Mouse (Mus musculus) macrophage (primary cell): Measurements from ENCODE around the gene Sec14l1. TPM values are rescaled to one million over a fixed set of nuclear protein-coding genes. Genes with fewer than 3 reads are reported as not detected.

Source experiments
- H3K27ac ChIP-seq: fragments of 350-480 bp; formaldehyde crosslinking; 2 replicates; pipeline ENCODE4 v1.9.0; 2021
- H3K36me3 ChIP-seq: fragments of 350-480 bp; formaldehyde crosslinking; 2 replicates; pipeline ENCODE4 v1.9.0; 2021; ENCODE audit errors: inconsistent target
- H3K4me3 ChIP-seq: fragments of 350-480 bp; formaldehyde crosslinking; 2 replicates; pipeline ENCODE4 v1.9.0; 2021; ENCODE audit errors: inconsistent target
- H3K79me2 ChIP-seq: fragments of 350-480 bp; formaldehyde crosslinking; 2 replicates; pipeline ENCODE4 v1.9.0; 2021; ENCODE audit errors: inconsistent target
- WGBS: methylation state at CpG from one replicate; pipeline ENCODE4 v1.1.7; 2026; ENCODE audit warnings: inconsistent platforms; ENCODE audit not compliant: missing documents; 5-methylcytosine and 5-hydroxymethylcytosine counted together
- polyA plus RNA-seq: library from polyadenylated mRNA; stranded (reverse); fragments of 250-400 nt; gene quantifications from 3 replicates; pipeline ENCODE4 v1.2.4, GENCODE M21; 2018; ENCODE audit warnings: inconsistent platforms

Gene Sec14l1
- polyA plus RNA-seq, 1 experiment from 2014 or later, result 81.5 TPM

DNA sequence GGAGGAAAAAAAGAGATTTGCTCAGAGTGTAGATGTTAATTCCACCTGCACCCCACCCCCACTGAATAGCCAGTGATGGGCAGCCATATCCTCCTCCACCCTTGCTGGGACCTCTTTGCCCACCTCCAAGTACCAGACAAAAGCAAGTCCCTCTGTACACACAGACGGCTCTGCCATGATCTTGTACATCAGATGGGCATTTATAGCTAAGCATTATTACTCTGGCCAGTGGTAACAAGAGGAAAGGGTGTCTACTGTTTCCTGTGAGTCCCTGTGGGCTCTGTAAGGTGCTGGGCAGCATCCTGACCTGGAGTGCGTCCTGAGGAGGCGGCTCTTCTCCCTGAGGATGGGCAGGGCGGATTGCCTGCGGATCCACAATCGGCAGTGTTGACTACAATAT, 7.0 kb downstream of the Sec14l1 start:
- Histone ChIP-seq H3K4me3 (no peak overlapping the region), H3K36me3 (peaks cover 53% of the 10 kb centered on the region), H3K27ac (no peak overlapping the region), H3K79me2 (peaks cover 93% of the 10 kb centered on the region)
- WGBS, result 95% methylated on average over 6 of the region's 6 CpGs

- Histone ChIP-seq H3K4me3 (no peak overlapping the region), H3K27ac (no peak overlapping the region), H3K79me2 (peaks cover 93% of the 10 kb centered on the region), H3K36me3 (peaks cover 58% of the 10 kb centered on the region)
- WGBS, result 95% methylated on average over 17 of the region's 17 CpGs
Observed at GRCm38 (mm10) chr11:117123418-117124085, 8.6 kb downstream of the Sec14l1 start.

GRCm38 (mm10) chr11:117124539-117124938, 9.6 kb downstream of the Sec14l1 start:
- 94% methylated on average over 10 of the region's 10 CpGs for WGBS

GRCm38 (mm10) chr11:117127250-117127837, 12.4 kb downstream of the Sec14l1 start:
- 95% methylated on average over 13 of the region's 13 CpGs for WGBS
- Histone ChIP-seq H3K36me3 (peaks cover 65% of the 10 kb centered on the region), H3K27ac (no peak overlapping the region), H3K4me3 (no peak overlapping the region), H3K79me2 (peaks cover 100% of the 10 kb centered on the region)

More at GRCm38 (mm10) chr11:117124539-117124938, 9.6 kb downstream of the Sec14l1 start:
- H3K79me2 ChIP-seq, result peaks cover 100% of the 10 kb centered on the region
- peaks cover 67% of the 10 kb centered on the region for H3K36me3 ChIP-seq
- no peak overlapping the region for H3K4me3 ChIP-seq
- H3K27ac ChIP-seq, result no peak overlapping the region

DNA sequence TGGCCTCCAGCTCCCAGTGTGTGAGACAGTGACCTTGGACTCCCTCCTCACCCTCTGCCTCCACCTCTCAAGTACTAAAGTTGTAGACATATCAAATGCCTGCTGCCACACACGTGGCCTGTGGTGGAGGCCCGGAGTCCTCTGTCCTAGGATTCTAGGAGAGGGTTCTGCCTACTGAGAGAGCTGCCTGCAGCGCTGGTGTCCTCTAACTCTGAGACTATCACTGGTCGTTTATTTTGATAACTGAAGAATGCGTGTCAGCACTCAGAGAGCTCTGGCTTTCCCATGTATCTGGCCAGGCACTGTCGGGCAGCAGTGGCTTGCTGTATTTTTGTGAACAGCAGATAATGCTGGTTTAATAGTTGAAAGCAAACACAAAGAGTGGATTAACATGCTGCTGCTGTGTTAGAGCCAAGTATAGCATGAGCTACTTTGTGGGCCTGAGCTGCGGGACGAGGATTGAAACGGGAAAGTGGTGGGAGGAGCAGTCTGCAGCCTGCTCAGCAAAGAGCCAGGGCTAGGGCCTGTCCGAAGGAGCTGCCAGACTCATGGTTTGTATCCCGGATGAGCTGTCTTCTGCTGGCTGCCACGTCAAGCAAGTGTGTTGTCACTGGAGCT, 13.1 kb downstream of the Sec14l1 start:
- peaks cover 100% of the 10 kb centered on the region for H3K79me2 ChIP-seq
- no peak overlapping the region for H3K27ac ChIP-seq
- H3K36me3 ChIP-seq, result peaks cover 59% of the 10 kb centered on the region; the same call in 1 of the 2 replicates
- WGBS, result 96% methylated on average over 12 of the region's 12 CpGs
- no peak overlapping the region for H3K4me3 ChIP-seq

DNA sequence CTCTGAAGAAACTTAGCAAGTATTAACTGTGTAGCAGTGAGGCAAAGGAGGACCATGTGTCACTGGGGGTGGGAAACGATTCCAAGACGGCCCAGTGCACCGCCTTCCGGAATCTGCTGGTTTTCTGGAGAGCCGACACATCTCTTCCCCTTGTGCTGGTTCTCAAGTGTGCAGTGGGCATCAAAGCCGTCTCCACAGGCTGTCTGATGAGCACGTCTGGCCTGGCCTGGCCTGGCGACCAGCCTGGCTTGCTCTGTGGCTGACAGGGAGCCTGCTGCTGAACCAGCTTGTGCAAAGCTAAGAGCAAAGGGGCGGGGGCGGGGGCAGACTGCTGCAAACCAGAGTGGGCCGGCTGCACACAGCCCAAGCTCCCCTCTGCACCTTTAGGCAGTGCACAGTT, 14.5 kb downstream of the Sec14l1 start:
- Histone ChIP-seq H3K79me2 (peaks cover 100% of the 10 kb centered on the region), H3K36me3 (peaks cover 54% of the 10 kb centered on the region; the same call in 1 of the 2 replicates), H3K27ac (no peak overlapping the region), H3K4me3 (no peak overlapping the region)
- 97% methylated on average over 11 of the region's 11 CpGs for WGBS

DNA sequence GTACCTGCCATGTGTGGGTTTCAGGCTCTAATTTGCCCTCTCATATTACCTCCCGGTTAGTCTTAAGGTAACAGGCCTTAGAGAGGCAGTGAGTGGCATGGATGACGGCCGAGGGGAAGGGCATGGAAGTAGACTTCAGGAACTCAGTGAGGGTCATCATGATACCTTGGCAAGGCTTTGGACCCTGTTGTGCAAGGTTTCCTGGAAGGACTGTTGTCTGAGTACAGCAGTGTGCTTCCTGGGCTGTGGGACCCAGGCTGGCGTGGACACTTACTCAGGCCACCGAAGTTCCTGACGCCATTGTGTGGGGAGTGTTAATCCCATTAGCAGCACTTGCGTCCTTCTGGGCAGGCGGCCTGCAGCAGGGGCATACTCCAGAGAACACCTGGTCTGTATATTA, 15.1 kb downstream of the Sec14l1 start:
- Histone ChIP-seq H3K4me3 (no peak overlapping the region), H3K79me2 (peaks cover 100% of the 10 kb centered on the region), H3K27ac (no peak overlapping the region), H3K36me3 (peaks cover 54% of the 10 kb centered on the region; the same call in 1 of the 2 replicates)
- WGBS, result 89% methylated on average over 8 of the region's 8 CpGs

- Histone ChIP-seq H3K27ac (no peak overlapping the region), H3K36me3 (peaks cover 52% of the 10 kb centered on the region; the same call in 1 of the 2 replicates), H3K4me3 (no peak overlapping the region), H3K79me2 (peaks cover 100% of the 10 kb centered on the region)
- WGBS, result 95% methylated on average over 5 of the region's 5 CpGs
Observed at GRCm38 (mm10) chr11:117130888-117131287, 15.9 kb downstream of the Sec14l1 start.

DNA sequence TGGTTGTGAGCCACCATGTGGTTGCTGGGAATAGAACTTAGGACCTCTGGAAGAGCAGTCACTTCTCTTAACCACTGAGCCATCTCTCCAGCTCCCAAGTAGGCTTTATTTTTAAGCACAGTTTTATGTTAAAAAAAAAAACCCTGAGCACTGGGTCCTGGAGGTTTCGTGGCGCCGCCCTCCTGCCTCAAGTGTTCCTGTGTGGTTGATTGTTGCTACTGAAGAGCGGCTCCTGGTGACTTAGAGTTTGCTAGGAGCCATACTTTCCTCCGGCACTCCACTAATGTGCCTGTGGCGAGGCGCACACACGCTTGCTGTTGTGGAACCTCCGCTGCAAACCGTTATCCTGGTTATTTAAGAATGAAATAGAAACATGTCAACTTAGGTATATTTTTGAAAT, 16.5 kb downstream of the Sec14l1 start:
- Histone ChIP-seq H3K27ac (no peak overlapping the region), H3K36me3 (peaks cover 58% of the 10 kb centered on the region; the same call in 1 of the 2 replicates)
- 80% methylated on average over 10 of the region's 10 CpGs for WGBS

DNA sequence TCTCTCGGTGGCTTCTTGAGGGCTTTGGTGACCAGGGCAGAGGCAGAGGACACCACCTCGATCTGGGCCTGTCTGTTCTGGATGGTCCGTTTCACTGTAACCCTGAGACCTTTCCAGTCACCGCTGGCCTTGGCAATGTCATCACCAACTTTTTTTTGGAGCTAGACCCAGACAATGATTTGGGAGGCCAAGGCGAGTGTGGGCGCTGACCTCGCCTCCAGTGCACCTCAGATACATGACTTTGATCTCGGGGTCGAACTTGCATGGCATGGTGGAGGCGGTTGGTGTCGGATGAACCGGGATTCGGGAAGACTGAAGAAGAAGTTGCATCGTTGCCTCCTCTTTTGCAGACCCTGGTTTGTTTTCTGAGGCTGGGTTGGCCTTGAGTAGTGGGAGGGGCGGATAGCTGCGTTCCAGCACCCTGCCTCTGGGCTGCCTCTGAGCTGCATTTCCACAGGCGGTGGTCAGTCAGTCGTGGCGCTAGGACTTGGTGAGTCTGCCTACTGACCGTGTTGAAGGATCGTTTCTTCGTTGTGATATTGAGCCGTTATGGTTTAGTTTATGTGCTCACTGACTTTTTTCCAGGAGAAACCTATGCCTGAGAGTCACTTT, 19.9 kb downstream of the Sec14l1 start:
- Histone ChIP-seq H3K4me3 (no peak overlapping the region), H3K36me3 (peaks cover 36% of the 10 kb centered on the region; the same call in 1 of the 2 replicates), H3K79me2 (peaks cover 100% of the 10 kb centered on the region), H3K27ac (no peak overlapping the region)
- WGBS, result 95% methylated on average over 23 of the region's 23 CpGs

More for the DNA sequence above, 16.5 kb downstream of the Sec14l1 start:
- peaks cover 100% of the 10 kb centered on the region for H3K79me2 ChIP-seq
- H3K4me3 ChIP-seq, result no peak overlapping the region

DNA sequence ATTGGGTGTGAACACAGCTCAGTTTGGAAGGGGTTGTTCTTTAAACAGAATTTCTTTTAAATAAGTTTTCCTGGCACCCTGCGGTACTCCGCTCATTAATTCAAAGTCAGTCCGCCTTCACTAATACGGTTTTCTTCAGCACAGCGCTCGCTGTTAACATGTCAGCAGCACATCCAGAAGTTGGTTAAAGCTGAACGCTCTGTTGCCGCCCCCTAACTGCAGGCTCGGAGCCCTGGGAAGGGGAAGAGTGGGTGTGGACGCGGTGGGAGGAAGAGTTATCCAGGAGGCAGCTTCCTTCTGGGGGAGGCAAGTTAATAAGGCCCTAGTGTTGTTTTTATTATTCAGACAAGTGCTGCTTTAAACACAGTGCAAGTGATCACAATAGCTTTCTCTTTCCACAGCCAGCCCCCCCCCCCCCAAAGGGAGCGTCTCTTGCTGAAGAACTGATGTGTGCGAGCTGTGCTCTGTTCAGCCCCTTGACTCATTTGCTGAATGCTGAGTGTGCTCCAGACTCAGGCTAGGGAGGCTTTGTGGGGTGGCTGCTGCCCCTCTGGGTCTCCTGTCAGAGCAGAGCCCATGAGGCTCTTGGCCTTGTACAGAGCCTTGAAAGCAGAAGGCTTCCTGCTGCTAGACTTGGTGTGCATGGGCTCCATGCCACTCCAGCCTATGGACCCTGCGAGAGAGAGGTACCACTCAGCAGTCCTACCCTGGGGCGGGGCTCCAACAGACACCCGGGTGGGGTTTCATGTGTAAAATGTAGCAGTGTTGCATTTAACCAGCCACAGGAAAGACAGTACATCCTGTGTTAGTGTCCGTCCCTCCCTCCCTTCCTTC, 20.7 kb downstream of the Sec14l1 start:
- Histone ChIP-seq H3K27ac (no peak overlapping the region), H3K79me2 (peaks cover 100% of the 10 kb centered on the region), H3K4me3 (no peak overlapping the region), H3K36me3 (peaks cover 29% of the 10 kb centered on the region; the same call in 1 of the 2 replicates)
- WGBS, result 52% methylated on average over 16 of the region's 17 CpGs

DNA sequence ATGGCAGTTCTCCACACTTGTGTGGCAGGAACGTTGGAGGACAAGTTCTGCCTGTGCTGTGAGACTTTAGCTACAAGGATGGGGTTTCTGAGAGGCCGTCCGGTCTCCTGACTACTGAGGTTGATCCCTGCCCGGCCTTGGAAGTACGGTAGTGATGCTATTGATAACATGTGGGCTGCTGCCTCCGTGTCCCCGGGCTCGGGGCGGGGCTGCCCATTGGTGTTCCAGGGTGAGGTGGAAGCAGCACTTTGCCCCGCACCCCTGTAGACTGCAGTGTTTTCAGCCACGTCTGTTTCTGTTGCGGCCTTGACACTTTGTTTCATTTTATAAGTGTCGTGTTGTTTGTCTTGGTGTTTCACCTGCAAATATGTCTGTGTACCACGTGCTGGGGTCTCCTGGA, 21.9 kb downstream of the Sec14l1 start:
- WGBS, result 94% methylated on average over 14 of the region's 14 CpGs
- Histone ChIP-seq H3K79me2 (peaks cover 100% of the 10 kb centered on the region), H3K4me3 (no peak overlapping the region), H3K27ac (no peak overlapping the region), H3K36me3 (peaks cover 34% of the 10 kb centered on the region)

DNA sequence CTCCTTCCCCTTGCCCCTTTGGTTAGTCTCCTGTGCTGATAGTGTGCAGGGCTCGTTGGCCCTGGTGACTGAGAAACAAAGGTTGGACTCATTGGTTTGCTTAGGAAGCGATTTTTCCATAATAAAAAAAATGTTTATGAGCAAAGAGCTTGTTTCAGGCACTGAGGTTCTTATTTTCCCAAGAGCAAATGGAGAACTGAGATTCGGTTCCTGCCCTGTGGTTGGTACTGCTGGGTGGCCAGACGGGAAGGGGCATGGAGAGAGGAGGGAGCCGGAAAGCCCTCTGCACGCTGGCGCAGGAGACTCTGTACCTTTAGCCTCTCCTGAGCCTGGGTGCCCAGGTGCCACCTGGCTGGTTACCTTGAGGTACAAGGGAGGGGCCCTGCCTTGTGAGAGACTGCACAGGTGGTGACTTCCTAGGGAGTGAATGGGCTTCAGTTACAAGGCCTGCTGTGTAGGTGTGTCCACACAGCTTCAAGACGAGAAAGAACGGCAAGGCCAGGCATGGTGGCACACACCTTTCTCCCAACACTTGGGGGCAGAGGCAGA, 23.3 kb downstream of the Sec14l1 start:
- Histone ChIP-seq H3K79me2 (peaks cover 100% of the 10 kb centered on the region), H3K36me3 (peaks cover 43% of the 10 kb centered on the region), H3K27ac (no peak overlapping the region), H3K4me3 (no peak overlapping the region)
- 91% methylated on average over 9 of the region's 9 CpGs for WGBS
